Mouse (Mus musculus): ENCODE measurements around the gene Olfr718-ps1.

GRCm38 (mm10) chr5:143125601-143126000, 21.8 kb downstream of the Olfr718-ps1 start:
- TF ChIP-seq CTCF (conservative IDR thresholded peaks at IDR 0.05; ENCODE audit: insufficient read depth, insufficient read length, low read depth, low read length) (no peak), POLR2A (IDR thresholded peaks at IDR 0.05; ENCODE audit: low read depth, low read length) (no peak)

All from kidney, adult 2 months (tissue).